Mouse (Mus musculus): Measurements from ENCODE around the gene Hmbs.

Gene Hmbs

GRCm38 (mm10) chr9:44347166-44347565 lies 3.1 kb upstream of the Hmbs start:
- intact Hi-C loops (cut with DNase I): no loop called here

GRCm38 (mm10) chr9:44345570-44346433 lies 1.8 kb upstream of the Hmbs start:
- intact Hi-C loops (cut with DNase I): no loop called here

GRCm38 (mm10) chr9:44343290-44343689 lies 738 bp downstream of the Hmbs start:
- intact Hi-C loops (cut with DNase I): no loop called here

GRCm38 (mm10) chr9:44342605-44343004 lies 1.4 kb downstream of the Hmbs start:
- intact Hi-C loops (cut with DNase I): no loop called here

- intact Hi-C loops (cut with DNase I): no loop called here
Observed at GRCm38 (mm10) chr9:44342173-44342572, 1.9 kb downstream of the Hmbs start.

GRCm38 (mm10) chr9:44341487-44341886 lies 2.5 kb downstream of the Hmbs start:
- intact Hi-C loops (cut with DNase I): no loop called here

GRCm38 (mm10) chr9:44338574-44338973 lies 5.5 kb downstream of the Hmbs start:
- intact Hi-C loops (cut with DNase I): loop anchor here (5.0 to 10.0 kb wide), 2 partner anchors 54 to 94 kb away; partner anchors contain the start of gene Ccdc153

- intact Hi-C loops (cut with DNase I): loop anchor here (5.0 to 10.0 kb wide), 2 partner anchors 55 to 93 kb away; partner anchors contain the start of gene Ccdc153
Observed at GRCm38 (mm10) chr9:44337436-44338169, 6.4 kb downstream of the Hmbs start.

GRCm38 (mm10) chr9:44336964-44337363 lies 7.1 kb downstream of the Hmbs start:
- intact Hi-C loops (cut with DNase I): loop anchor here (5.0 to 10.0 kb wide), 2 partner anchors 55 to 92 kb away; partner anchors contain the start of gene Ccdc153

- intact Hi-C loops (cut with DNase I): loop anchor here (5.0 to 10.0 kb wide), 2 partner anchors 56 to 92 kb away; partner anchors contain the start of gene Ccdc153
Observed at GRCm38 (mm10) chr9:44336513-44336912, 7.5 kb downstream of the Hmbs start.

GRCm38 (mm10) chr9:44336093-44336406 lies 8.0 kb downstream of the Hmbs start:
- intact Hi-C loops (cut with DNase I): loop anchor here (5.0 to 10.0 kb wide), 2 partner anchors 56 to 91 kb away; partner anchors contain the start of gene Ccdc153

GRCm38 (mm10) chr9:44335331-44336092 lies 8.5 kb downstream of the Hmbs start:
- intact Hi-C loops (cut with DNase I): loop anchor here (5.0 to 10.0 kb wide), 2 partner anchors 57 to 91 kb away; partner anchors contain the start of gene Ccdc153

GRCm38 (mm10) chr9:44334396-44335330 lies 9.4 kb downstream of the Hmbs start, which contains the start of gene H2afx:
Gene H2afx, plus strand, starts transcription at chr9:44334694.
- intact Hi-C loops (cut with DNase I): loop anchor here (5.0 to 10.0 kb wide), 2 partner anchors 58 to 90 kb away; partner anchors contain the start of gene Ccdc153

GRCm38 (mm10) chr9:44332918-44333638 lies 10.9 kb downstream of the Hmbs start:
- intact Hi-C loops (cut with DNase I): loop anchor here (10.0 kb wide), 1 partner anchor 88 kb away; the partner anchor contains the start of gene Ccdc153

GRCm38 (mm10) chr9:44330736-44331135 lies 13.3 kb downstream of the Hmbs start:
- intact Hi-C loops (cut with DNase I): loop anchor here (10.0 kb wide), 1 partner anchor 86 kb away; the partner anchor contains the start of gene Ccdc153

- intact Hi-C loops (cut with DNase I): no loop called here
Observed at GRCm38 (mm10) chr9:44327926-44328325, 16.1 kb downstream of the Hmbs start.

- intact Hi-C loops (cut with DNase I): no loop called here
Observed at GRCm38 (mm10) chr9:44327064-44327711, 16.8 kb downstream of the Hmbs start.

- intact Hi-C loops (cut with DNase I): no loop called here
Observed at GRCm38 (mm10) chr9:44326371-44327063, 17.5 kb downstream of the Hmbs start.
